Mouse (Mus musculus): ENCODE results near the gene Socs3. TPM values are rescaled to one million over a fixed set of nuclear protein-coding genes. Genes with fewer than 3 reads are reported as not detected.

Socs3 gene
- total and polyA plus RNA-seq, 2 experiments from 2014 or later, result 6.5 to 11.0 TPM

DNA sequence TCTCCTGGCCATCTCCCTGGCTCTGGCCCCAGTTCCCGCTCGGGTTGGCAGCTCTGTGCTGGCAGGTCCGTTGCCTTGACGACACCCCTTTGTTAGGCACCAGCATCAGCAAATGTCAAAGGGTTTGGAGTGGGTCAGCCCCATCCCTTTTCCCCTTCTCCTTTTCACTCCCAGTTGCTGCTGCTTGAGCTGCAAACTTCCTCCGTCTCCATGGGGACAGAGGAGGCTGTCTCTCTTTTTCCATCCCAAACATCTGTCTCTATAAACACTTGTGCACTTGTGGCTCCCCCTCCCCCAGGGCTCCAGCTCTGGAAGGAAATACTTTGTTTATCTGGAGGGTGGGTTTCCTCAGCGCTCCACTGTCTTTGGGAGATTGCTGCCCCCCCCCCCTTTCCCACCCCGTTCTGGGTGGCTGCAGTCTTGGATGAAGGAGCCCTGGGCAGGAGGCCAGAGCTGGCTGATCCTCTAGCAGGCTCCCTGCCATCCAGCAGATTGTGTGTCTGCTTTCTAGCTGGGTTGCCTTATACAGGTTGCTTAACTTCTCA is 30.0 kb downstream of the Socs3 start:
- H3K9me3 ChIP-seq (ENCODE audit: low read length), result no peaks in the 10 kb centered on the region
- H3K4me2 ChIP-seq (ENCODE audit: low read depth), result peak overlapping the region; percentile 30
- H3K4me1 ChIP-seq (ENCODE audit: insufficient read depth), result peaks cover 13% of the 10 kb centered on the region
- DNase-seq (peak; percentile 84), ATAC-seq (peak; percentile 91)
- no peak overlapping the region for H3K9ac ChIP-seq
- H3K4me3 ChIP-seq (ENCODE audit: low read depth, low read length), result no peak overlapping the region
- peak overlapping the region; percentile 57 for H3K27ac ChIP-seq (ENCODE audit: low read depth, low read length)
- no peak for TF ChIP-seq CTCF (IDR thresholded peaks at IDR 0.05; ENCODE audit: low read depth)
- under 1% methylated on average over 7 of the region's 7 CpGs for WGBS
- no peaks in the 10 kb centered on the region for H3K36me3 ChIP-seq (ENCODE audit: insufficient read depth)
- no peaks in the 10 kb centered on the region for H3K27me3 ChIP-seq (ENCODE audit: insufficient read depth, low read length)

GRCm38 (mm10) chr11:117939004-117939730 is 30.7 kb downstream of the Socs3 start:
- Histone ChIP-seq H3K4me3 (ENCODE audit: low read depth, low read length) (no peak overlapping the region), H3K9ac (no peak overlapping the region), H3K4me1 (ENCODE audit: insufficient read depth) (peaks cover 13% of the 10 kb centered on the region), H3K27me3 (ENCODE audit: insufficient read depth, low read length) (no peaks in the 10 kb centered on the region), H3K4me2 (ENCODE audit: low read depth) (peak overlapping the region; percentile 30; the same call in 1 of the 2 replicates), H3K27ac (ENCODE audit: low read depth, low read length) (peak overlapping the region; percentile 35; the same call in 1 of the 2 replicates), H3K36me3 (ENCODE audit: insufficient read depth) (no peaks in the 10 kb centered on the region), H3K9me3 (ENCODE audit: low read length) (no peaks in the 10 kb centered on the region)
- no peak for TF ChIP-seq CTCF (IDR thresholded peaks at IDR 0.05; ENCODE audit: low read depth)
- ATAC-seq (peak; percentile 55; the same call in 1 of the 2 replicates), DNase-seq (peak; percentile 47)
- WGBS, result 19% methylated on average over 4 of the region's 4 CpGs

GRCm38 (mm10) chr11:117936202-117936601 is 33.6 kb downstream of the Socs3 start:
- H3K9ac ChIP-seq, result no peak overlapping the region
- no peak for DNase-seq

GRCm38 (mm10) chr11:117935616-117936015 is 34.2 kb downstream of the Socs3 start:
- no peaks in the 10 kb centered on the region for H3K9me3 ChIP-seq (ENCODE audit: low read length)
- no peak overlapping the region for H3K9ac ChIP-seq
- TF ChIP-seq CTCF (IDR thresholded peaks at IDR 0.05; ENCODE audit: low read depth), result no peak
- DNase-seq (no peak), ATAC-seq (no peak)
- H3K36me3 ChIP-seq (ENCODE audit: insufficient read depth), result no peaks in the 10 kb centered on the region
- H3K27ac ChIP-seq (ENCODE audit: low read depth, low read length), result no peak overlapping the region
- peaks cover 12% of the 10 kb centered on the region for H3K4me1 ChIP-seq (ENCODE audit: insufficient read depth)
- no peaks in the 10 kb centered on the region for H3K27me3 ChIP-seq (ENCODE audit: insufficient read depth, low read length)
- WGBS, result 50% methylated on average over 9 of the region's 9 CpGs
- H3K4me3 ChIP-seq (ENCODE audit: low read depth, low read length), result no peak overlapping the region
- no peak overlapping the region for H3K4me2 ChIP-seq (ENCODE audit: low read depth)

More at GRCm38 (mm10) chr11:117936202-117936601, 33.6 kb downstream of the Socs3 start:
- WGBS, result 27% methylated on average over 8 of the region's 8 CpGs
- H3K4me1 ChIP-seq (ENCODE audit: insufficient read depth), result peaks cover 13% of the 10 kb centered on the region
- H3K36me3 ChIP-seq (ENCODE audit: insufficient read depth), result no peaks in the 10 kb centered on the region
- H3K27me3 ChIP-seq (ENCODE audit: insufficient read depth, low read length), result no peaks in the 10 kb centered on the region
- no peak overlapping the region for H3K4me2 ChIP-seq (ENCODE audit: low read depth)
- ATAC-seq, result no peak
- H3K27ac ChIP-seq (ENCODE audit: low read depth, low read length), result no peak overlapping the region
- H3K4me3 ChIP-seq (ENCODE audit: low read depth, low read length), result no peak overlapping the region
- no peaks in the 10 kb centered on the region for H3K9me3 ChIP-seq (ENCODE audit: low read length)
- no peak for TF ChIP-seq CTCF (IDR thresholded peaks at IDR 0.05; ENCODE audit: low read depth)

- ATAC-seq (no peak), DNase-seq (no peak)
- Histone ChIP-seq H3K4me3 (ENCODE audit: low read depth, low read length) (no peak overlapping the region), H3K4me1 (ENCODE audit: insufficient read depth) (peaks cover 3% of the 10 kb centered on the region; the same call in 1 of the 2 replicates), H3K9me3 (ENCODE audit: low read length) (no peaks in the 10 kb centered on the region), H3K27me3 (ENCODE audit: insufficient read depth, low read length) (no peaks in the 10 kb centered on the region), H3K36me3 (ENCODE audit: insufficient read depth) (no peaks in the 10 kb centered on the region), H3K4me2 (ENCODE audit: low read depth) (no peak overlapping the region), H3K9ac (no peak overlapping the region), H3K27ac (ENCODE audit: low read depth, low read length) (no peak overlapping the region)
- no peak for TF ChIP-seq CTCF (IDR thresholded peaks at IDR 0.05; ENCODE audit: low read depth)
- 70% methylated on average over 5 of the region's 5 CpGs for WGBS
These were observed 35.1 kb downstream of the Socs3 start for GRCm38 (mm10) chr11:117934576-117935368.

DNA sequence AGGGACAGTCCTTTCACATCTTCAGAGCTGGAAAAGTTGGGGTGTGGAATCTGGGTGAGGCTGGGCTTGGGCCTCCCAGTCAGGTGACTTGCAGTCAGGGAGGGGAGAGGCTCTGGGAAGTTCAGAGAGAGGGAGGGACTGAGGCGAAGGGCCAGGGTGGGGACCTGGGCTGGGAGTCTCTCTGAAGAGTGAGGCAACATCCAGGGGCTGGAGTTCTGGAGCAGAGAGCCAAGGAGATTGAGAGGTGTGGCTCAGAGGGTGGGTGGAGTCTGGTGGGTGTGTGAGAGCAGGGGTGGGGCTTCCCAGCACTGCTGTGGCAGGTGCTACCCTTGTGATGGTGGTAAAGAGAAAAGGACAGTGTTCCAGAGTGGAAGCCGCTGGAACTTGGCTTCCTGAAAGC is 35.7 kb downstream of the Socs3 start:
- no peaks in the 10 kb centered on the region for H3K9me3 ChIP-seq (ENCODE audit: low read length)
- no peaks in the 10 kb centered on the region for H3K4me1 ChIP-seq (ENCODE audit: insufficient read depth)
- no peak overlapping the region for H3K4me3 ChIP-seq (ENCODE audit: low read depth, low read length)
- H3K4me2 ChIP-seq (ENCODE audit: low read depth), result no peak overlapping the region
- no peak for TF ChIP-seq CTCF (IDR thresholded peaks at IDR 0.05; ENCODE audit: low read depth)
- no peaks in the 10 kb centered on the region for H3K27me3 ChIP-seq (ENCODE audit: insufficient read depth, low read length)
- ATAC-seq (no peak), DNase-seq (no peak)
- no peaks in the 10 kb centered on the region for H3K36me3 ChIP-seq (ENCODE audit: insufficient read depth)
- H3K27ac ChIP-seq (ENCODE audit: low read depth, low read length), result no peak overlapping the region
- no peak overlapping the region for H3K9ac ChIP-seq
- WGBS, result 45% methylated on average over 2 of the region's 2 CpGs

GRCm38 (mm10) chr11:117932195-117932594 is 37.7 kb downstream of the Socs3 start:
- 51% methylated on average over 4 of the region's 4 CpGs for WGBS
- Histone ChIP-seq H3K27me3 (ENCODE audit: insufficient read depth, low read length) (no peaks in the 10 kb centered on the region), H3K4me2 (ENCODE audit: low read depth) (no peak overlapping the region), H3K4me3 (ENCODE audit: low read depth, low read length) (no peak overlapping the region), H3K27ac (ENCODE audit: low read depth, low read length) (no peak overlapping the region), H3K36me3 (ENCODE audit: insufficient read depth) (no peaks in the 10 kb centered on the region), H3K4me1 (ENCODE audit: insufficient read depth) (no peaks in the 10 kb centered on the region), H3K9me3 (ENCODE audit: low read length) (no peaks in the 10 kb centered on the region), H3K9ac (no peak overlapping the region)
- TF ChIP-seq CTCF (IDR thresholded peaks at IDR 0.05; ENCODE audit: low read depth), result no peak
- no peak for DNase-seq
- no peak for ATAC-seq
